Mouse (Mus musculus) MEL (cell line): ENCODE data around the gene AW011738. TPM values are rescaled to one million over a fixed set of nuclear protein-coding genes. Genes with fewer than 3 reads are reported as not detected.
A peak's percentile ranks its signal among the peaks of the same experiment; 100 is the strongest.

ENCODE experiments used
- DNase-seq: peaks from one replicate; pipeline ENCODE4 v3.0.0; 2011; ENCODE audit warnings: low read depth, low spot score
- H3K27ac ChIP-seq: 2 replicates; pipeline ENCODE4 v1.5.1; 2012; ENCODE audit warnings: low read depth, mild to moderate bottlenecking, control low read depth, low read length, moderate library complexity; ENCODE audit not compliant: control insufficient read depth
- H3K27me3 ChIP-seq, 2 experiments: fragments of 150-350 bp in 1 of 2; sonication (generic) in 1 of 2; 2 replicates each; pipeline ENCODE4 v1.6.1; 2012; ENCODE audit warnings: low read length in 2 of 2, mild to moderate bottlenecking in 2 of 2, improper control_type of control experiment in 1 of 2, moderate library complexity in 1 of 2; ENCODE audit not compliant: insufficient read depth in 2 of 2, control insufficient read depth in 1 of 2
- H3K36me3 ChIP-seq, 2 experiments: 2 replicates each; pipeline ENCODE4 v1.6.1; 2012 to 2014; ENCODE audit warnings: low read length in 2 of 2, improper control_type of control experiment in 1 of 2, inconsistent platforms in 1 of 2, mild to moderate bottlenecking in 1 of 2; ENCODE audit not compliant: insufficient read depth in 2 of 2, control insufficient read depth in 1 of 2
- H3K4me1 ChIP-seq, 2 experiments: fragments of 150-350 bp in 1 of 2; sonication (generic) in 1 of 2; 2 replicates each; pipeline ENCODE4 v1.6.1; 2012; ENCODE audit warnings: low read length in 2 of 2, improper control_type of control experiment in 1 of 2, mild to moderate bottlenecking in 1 of 2; ENCODE audit not compliant: insufficient read depth in 2 of 2, control insufficient read depth in 1 of 2
- H3K4me3 ChIP-seq, 2 experiments: fragments of 150-350 bp in 1 of 2; sonication (generic) in 1 of 2; 2 replicates each; pipeline ENCODE4 v1.5.1; 2012; ENCODE audit warnings: low read depth in 2 of 2, low read length in 2 of 2, mild to moderate bottlenecking in 2 of 2, moderate library complexity in 2 of 2, control low read depth in 1 of 2, improper control_type of control experiment in 1 of 2; ENCODE audit not compliant: control insufficient read depth in 1 of 2, insufficient read depth in 1 of 2
- H3K79me2 ChIP-seq: 2 replicates; pipeline ENCODE4 v1.6.1; 2012; ENCODE audit warnings: mild to moderate bottlenecking, low read length, moderate library complexity; ENCODE audit not compliant: control insufficient read depth, poor library complexity, insufficient read depth
- H3K9ac ChIP-seq: 2 replicates; pipeline ENCODE4 v1.6.1; 2012; ENCODE audit warnings: low read depth, mild to moderate bottlenecking, control low read depth, low read length, moderate library complexity; ENCODE audit not compliant: control insufficient read depth, poor library complexity, severe bottlenecking
- H3K9me3 ChIP-seq: fragments of 150-350 bp; sonication (generic); replicated peaks from 2 replicates; pipeline ENCODE4 v1.6.1; 2012; ENCODE audit warnings: mild to moderate bottlenecking, low read length, improper control_type of control experiment, moderate library complexity; ENCODE audit not compliant: insufficient read depth
- BHLHE40 ChIP-seq: IDR thresholded peaks from 2 replicates; pipeline ENCODE4 v1.6.1; 2012; ENCODE audit warnings: low read depth, mild to moderate bottlenecking, inconsistent platforms, low read length, improper control_type of control experiment, borderline replicate concordance
- CHD1 ChIP-seq: IDR thresholded peaks from 2 replicates; pipeline ENCODE4 v1.6.1; 2012; ENCODE audit warnings: low read depth, mild to moderate bottlenecking, inconsistent platforms, low read length, improper control_type of control experiment
- CHD2 ChIP-seq: IDR thresholded peaks from 2 replicates; pipeline ENCODE4 v1.6.1; 2011; ENCODE audit warnings: low read length, improper control_type of control experiment
- CTCF ChIP-seq, 3 experiments: IDR thresholded peaks in 2 of 3; conservative IDR thresholded peaks in 1 of 3; 2 replicates each; pipeline ENCODE4 v1.5.1; 2011 to 2012; ENCODE audit warnings: low read length in 3 of 3, low read depth in 2 of 3, mild to moderate bottlenecking in 2 of 3, improper control_type of control experiment in 1 of 3, inconsistent platforms in 1 of 3, mixed read lengths in 1 of 3, moderate library complexity in 1 of 3; ENCODE audit not compliant: control insufficient read depth in 1 of 3, insufficient read depth in 1 of 3, poor library complexity in 1 of 3, severe bottlenecking in 1 of 3
- E2F4 ChIP-seq: IDR thresholded peaks from 2 replicates; pipeline ENCODE4 v1.6.1; 2011; ENCODE audit warnings: low read depth, low read length, improper control_type of control experiment, borderline replicate concordance
- EP300 ChIP-seq, 2 experiments: IDR thresholded peaks; 2 replicates each; pipeline ENCODE4 v1.6.1; 2011; ENCODE audit warnings: improper control_type of control experiment in 2 of 2, low read length in 2 of 2, low read depth in 1 of 2, mild to moderate bottlenecking in 1 of 2
- GATA1 ChIP-seq: IDR thresholded peaks from 2 replicates; pipeline ENCODE4 v1.6.1; 2011; ENCODE audit warnings: low read depth, low read length, improper control_type of control experiment
- HCFC1 ChIP-seq: IDR thresholded peaks from 2 replicates; pipeline ENCODE4 v1.6.1; 2012; ENCODE audit warnings: low read depth, mild to moderate bottlenecking, inconsistent platforms, low read length, improper control_type of control experiment, moderate library complexity
- JUND ChIP-seq: IDR thresholded peaks from 2 replicates; pipeline ENCODE4 v1.6.1; 2011; ENCODE audit warnings: low read depth, mild to moderate bottlenecking, improper control_type of control experiment, low read length
- KAT2A ChIP-seq: conservative IDR thresholded peaks from 2 replicates; pipeline ENCODE4 v1.6.1; 2012; ENCODE audit warnings: low read depth, low read length, improper control_type of control experiment, inconsistent platforms
- MAFK ChIP-seq: IDR thresholded peaks from 2 replicates; pipeline ENCODE4 v1.6.1; 2011; ENCODE audit warnings: low read depth, mild to moderate bottlenecking, low read length, improper control_type of control experiment, borderline replicate concordance
- MAZ ChIP-seq: IDR thresholded peaks from 2 replicates; pipeline ENCODE4 v1.6.1; 2012; ENCODE audit warnings: low read depth, mild to moderate bottlenecking, inconsistent platforms, low read length, improper control_type of control experiment
- MEF2A ChIP-seq: IDR thresholded peaks from 2 replicates; pipeline ENCODE4 v1.6.1; 2014; ENCODE audit warnings: low read depth, mild to moderate bottlenecking, inconsistent platforms, low read length, improper control_type of control experiment; ENCODE audit not compliant: poor library complexity, insufficient replicate concordance, severe bottlenecking; ENCODE audit errors: extremely low read depth
- MXI1 ChIP-seq: IDR thresholded peaks from 2 replicates; pipeline ENCODE4 v1.6.1; 2011; ENCODE audit warnings: mild to moderate bottlenecking, low read depth, low read length, improper control_type of control experiment
- MYC ChIP-seq: IDR thresholded peaks from 2 replicates; pipeline ENCODE4 v1.6.1; 2011; ENCODE audit warnings: low read depth, mild to moderate bottlenecking, low read length, improper control_type of control experiment, moderate library complexity
- NELFE ChIP-seq: IDR thresholded peaks from 2 replicates; pipeline ENCODE4 v1.6.1; 2011; ENCODE audit warnings: low read depth, low read length, improper control_type of control experiment
- NRF1 ChIP-seq: IDR thresholded peaks from 2 replicates; pipeline ENCODE4 v1.6.1; 2014; ENCODE audit warnings: low read depth, mild to moderate bottlenecking, inconsistent platforms, low read length, improper control_type of control experiment, moderate library complexity; ENCODE audit not compliant: poor library complexity, insufficient read depth, severe bottlenecking
- POLR2A ChIP-seq, 2 experiments: IDR thresholded peaks; 2 replicates each; pipeline ENCODE4 v1.6.1; 2011 to 2012; ENCODE audit warnings: low read length in 2 of 2, mild to moderate bottlenecking in 2 of 2, control low read depth in 1 of 2, improper control_type of control experiment in 1 of 2, low read depth in 1 of 2, moderate library complexity in 1 of 2; ENCODE audit not compliant: control insufficient read depth in 1 of 2, insufficient read depth in 1 of 2, poor library complexity in 1 of 2
- POLR2AphosphoS2 ChIP-seq: IDR thresholded peaks from 2 replicates; pipeline ENCODE4 v1.6.1; 2011; ENCODE audit warnings: low read length, improper control_type of control experiment
- POLR2AphosphoS5 ChIP-seq: IDR thresholded peaks from 2 replicates; pipeline ENCODE4 v1.6.1; 2012; ENCODE audit warnings: low read depth, borderline replicate concordance, mild to moderate bottlenecking, inconsistent platforms, low read length, moderate library complexity, mixed read lengths
- RCOR1 ChIP-seq: IDR thresholded peaks from 2 replicates; pipeline ENCODE4 v1.6.1; 2012; ENCODE audit warnings: low read depth, mild to moderate bottlenecking, inconsistent platforms, low read length, improper control_type of control experiment
- SIN3A ChIP-seq: IDR thresholded peaks from 2 replicates; pipeline ENCODE4 v1.6.1; 2012; ENCODE audit warnings: low read length, improper control_type of control experiment, inconsistent platforms
- SMC3 ChIP-seq: IDR thresholded peaks from 2 replicates; pipeline ENCODE4 v1.6.1; 2011; ENCODE audit warnings: low read depth, low read length, improper control_type of control experiment
- TAL1 ChIP-seq: IDR thresholded peaks from 2 replicates; pipeline ENCODE4 v1.6.1; 2012; ENCODE audit warnings: mild to moderate bottlenecking, inconsistent platforms, low read length, moderate library complexity, mixed read lengths
- TCF12 ChIP-seq: IDR thresholded peaks from 2 replicates; pipeline ENCODE4 v1.6.1; 2014; ENCODE audit warnings: low read depth, mild to moderate bottlenecking, inconsistent platforms, low read length, improper control_type of control experiment, moderate library complexity
- UBTF ChIP-seq: IDR thresholded peaks from 2 replicates; pipeline ENCODE4 v1.6.1; 2012; ENCODE audit warnings: low read depth, mild to moderate bottlenecking, inconsistent platforms, low read length, improper control_type of control experiment, moderate library complexity, borderline replicate concordance; ENCODE audit not compliant: insufficient read depth
- USF2 ChIP-seq, 2 experiments: IDR thresholded peaks; 2 replicates each; pipeline ENCODE4 v1.6.1; 2011 to 2012; ENCODE audit warnings: improper control_type of control experiment in 2 of 2, low read length in 2 of 2, borderline replicate concordance in 1 of 2, inconsistent platforms in 1 of 2, low read depth in 1 of 2, mild to moderate bottlenecking in 1 of 2; ENCODE audit not compliant: insufficient read depth in 1 of 2
- ZKSCAN1 ChIP-seq: IDR thresholded peaks from 2 replicates; pipeline ENCODE4 v1.6.1; 2012; ENCODE audit warnings: low read depth, mild to moderate bottlenecking, inconsistent platforms, low read length, improper control_type of control experiment, moderate library complexity
- ZMIZ1 ChIP-seq: IDR thresholded peaks from 2 replicates; pipeline ENCODE4 v1.6.1; 2012; ENCODE audit warnings: low read depth, mild to moderate bottlenecking, inconsistent platforms, low read length, improper control_type of control experiment, moderate library complexity
- polyA plus RNA-seq, 2 experiments: library from polyadenylated mRNA; stranded (reverse) in 1 of 2; unstranded in 1 of 2; fragments of >175 nt in 1 of 2; fragments of >200 nt in 1 of 2; gene quantifications; 2 replicates each; pipeline versions ENCODE4 v1.2.1 to v1.2.4; 2012; ENCODE audit warnings: low replicate concordance in 2 of 2, low read depth in 1 of 2; ENCODE audit not compliant: insufficient read length in 2 of 2, insufficient read depth in 1 of 2, missing spikeins in 1 of 2
- total RNA-seq: library from RNA; depleted of rRNA; stranded (reverse); fragments of 300-350 nt; gene quantifications from 2 replicates; pipeline ENCODE4 v1.2.3, GENCODE M21; 2012

AW011738 gene
- total and polyA plus RNA-seq, 3 experiments: 3.2 to 3.8 TPM; not detected in 1

DNA sequence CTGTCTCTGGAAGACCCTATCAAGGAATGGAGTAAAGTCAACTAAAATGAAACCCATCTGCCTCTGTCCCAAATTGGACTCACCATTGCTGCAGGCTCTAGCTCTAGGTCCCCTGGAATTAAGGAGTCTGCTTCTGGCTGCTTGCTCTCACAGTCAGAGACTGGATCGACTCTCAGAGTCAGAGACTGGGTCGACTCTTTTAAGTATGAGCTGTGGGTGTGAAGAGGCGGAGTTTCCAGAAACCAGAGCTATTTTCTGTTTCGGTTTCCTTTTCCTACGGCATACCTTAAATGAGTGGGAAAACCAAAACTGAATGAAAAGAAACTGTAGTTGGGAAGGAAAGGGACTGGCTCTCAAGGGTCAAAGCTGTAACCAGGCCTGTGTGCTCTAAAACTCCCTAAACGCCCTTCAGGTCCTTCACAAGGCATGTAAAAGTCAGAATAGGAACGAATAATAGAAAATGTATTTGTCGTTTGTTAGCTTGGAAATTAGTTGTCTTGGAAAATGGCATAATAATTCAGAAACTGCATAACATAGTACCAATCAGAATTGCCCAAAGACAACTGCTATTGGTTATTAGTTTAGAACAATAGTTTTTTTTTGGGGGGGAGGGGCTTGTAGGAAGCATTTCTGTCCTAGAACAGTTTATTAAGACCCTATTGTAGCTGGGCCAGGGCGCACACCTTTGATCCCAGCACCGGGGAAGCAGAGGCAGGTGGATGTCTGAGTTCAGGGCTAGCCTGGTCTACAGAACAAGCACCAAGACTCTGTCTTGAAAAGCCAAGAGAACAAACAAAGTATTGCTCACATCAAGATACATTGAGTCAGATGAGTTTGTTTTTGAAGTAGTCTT, 2.3 kb upstream of the AW011738 start, which contains the start of gene Isg15 (continued):
- TF ChIP-seq BHLHE40: 0 out of 2 replicates have a peak, but pooled peaks have one; percentile 16
- no peak for TF ChIP-seq ZKSCAN1
- TF ChIP-seq POLR2A (IDR thresholded peaks at IDR 0.05; ENCODE audit: control insufficient read depth in 1 of 2, insufficient read depth in 1 of 2, low read depth in 1 of 2, low read length in 2 of 2, poor library complexity in 1 of 2): peak in 1 of 2 experiments; percentile 40; a peak in 1 of 4 replicates
- no peak for TF ChIP-seq NRF1
- no peak for TF ChIP-seq ZMIZ1
- no peak for TF ChIP-seq POLR2AphosphoS5
- TF ChIP-seq MAZ: no peak
- TF ChIP-seq SMC3: no peak
- TF ChIP-seq JUND: no peak
- TF ChIP-seq E2F4: no peak
- no peak for TF ChIP-seq CTCF (IDR thresholded peaks at IDR 0.05 in 2 of 3, conservative IDR thresholded peaks at IDR 0.05 in 1 of 3; ENCODE audit: control insufficient read depth in 1 of 3, insufficient read depth in 1 of 3, low read depth in 2 of 3, low read length in 3 of 3, poor library complexity in 1 of 3, severe bottlenecking in 1 of 3)
- no peak for TF ChIP-seq KAT2A
- no peak for TF ChIP-seq TAL1
- TF ChIP-seq CHD2: no peak
- TF ChIP-seq RCOR1: no peak
- no peak for TF ChIP-seq UBTF

DNA sequence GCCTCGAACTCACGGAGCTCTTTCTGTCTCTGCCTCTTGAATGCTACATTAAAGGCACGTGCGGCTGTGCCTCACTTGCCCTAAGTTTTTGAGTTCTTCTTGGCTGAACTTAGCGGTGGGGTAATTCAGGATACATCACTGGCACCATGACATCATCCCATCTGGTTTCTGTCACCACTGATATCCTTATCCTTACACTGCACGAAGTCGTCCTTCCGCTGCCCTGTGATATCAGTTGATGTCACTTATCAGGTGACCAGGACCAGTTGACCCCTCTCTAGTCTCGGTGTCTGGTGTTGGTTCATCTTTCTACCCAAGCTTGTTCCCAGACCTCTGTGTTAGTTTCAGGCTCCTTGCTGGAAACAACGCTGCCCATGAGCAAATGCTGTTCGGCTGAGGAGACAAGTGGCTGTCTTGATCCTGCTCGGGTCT, 626 bp upstream of the AW011738 start:
- Histone ChIP-seq H3K4me1 (peaks cover 6 to 24% of the 10 kb centered on the region in 2 experiments; a peak in 3 of 4 replicates), H3K79me2 (peaks cover 15% of the 10 kb centered on the region), H3K27ac (peak overlapping the region; percentile 93), H3K27me3 (no peaks in the 10 kb centered on the region), H3K9ac (peak overlapping the region; percentile 49), H3K9me3 (no peaks in the 10 kb centered on the region), H3K4me3 (peak overlapping the region; percentile 36 to 56), H3K36me3 (peaks cover 0 to 9% of the 10 kb centered on the region in 2 experiments; a peak in 2 of 4 replicates)
- peak; percentile 91 for DNase-seq
- TF ChIP-seq CHD1: 0 out of 2 replicates have a peak, but pooled peaks have one; percentile 45
- no peak; the same call in 1 of the 2 replicates for TF ChIP-seq MAFK
- TF ChIP-seq ZKSCAN1: no peak
- 0 out of 2 replicates have a peak, but pooled peaks have one; percentile 33 for TF ChIP-seq HCFC1
- TF ChIP-seq TCF12: peak; percentile 99
- no peak; the same call in 1 of the 2 replicates for TF ChIP-seq KAT2A
- no peak for TF ChIP-seq CTCF (IDR thresholded peaks at IDR 0.05 in 2 of 3, conservative IDR thresholded peaks at IDR 0.05 in 1 of 3; ENCODE audit: control insufficient read depth in 1 of 3, insufficient read depth in 1 of 3, low read depth in 2 of 3, low read length in 3 of 3, poor library complexity in 1 of 3, severe bottlenecking in 1 of 3)
- TF ChIP-seq ZMIZ1: no peak
- peak; percentile 90 for TF ChIP-seq MYC
- TF ChIP-seq SMC3: no peak
- TF ChIP-seq EP300 (IDR thresholded peaks at IDR 0.05; ENCODE audit: low read depth in 1 of 2, low read length in 2 of 2): peak; percentile 94 to 98
- TF ChIP-seq SIN3A: peak; percentile 90
- TF ChIP-seq POLR2AphosphoS2: no peak
- peak; percentile 34; the same call in 1 of the 2 replicates for TF ChIP-seq E2F4
- no peak for TF ChIP-seq UBTF
- peak; percentile 89 for TF ChIP-seq MXI1
- TF ChIP-seq USF2 (IDR thresholded peaks at IDR 0.05; ENCODE audit: borderline replicate concordance in 1 of 2, insufficient read depth in 1 of 2, low read depth in 1 of 2, low read length in 2 of 2): no peak
- peak; percentile 64; the same call in 1 of the 2 replicates for TF ChIP-seq RCOR1
- 0 out of 2 replicates have a peak, but pooled peaks have one; percentile 10 for TF ChIP-seq NRF1
- peak; percentile 98 for TF ChIP-seq GATA1
- TF ChIP-seq MEF2A: 0 out of 2 replicates have a peak, but pooled peaks have one; percentile 36
- TF ChIP-seq POLR2A (IDR thresholded peaks at IDR 0.05; ENCODE audit: control insufficient read depth in 1 of 2, insufficient read depth in 1 of 2, low read depth in 1 of 2, low read length in 2 of 2, poor library complexity in 1 of 2): no peak
- TF ChIP-seq NELFE: no peak; the same call in none of the 2 replicates
